Mouse (Mus musculus) liver, postnatal 0 days (tissue): ENCODE data around the gene Gabpb2.

Experiments used
- CTCF ChIP-seq: sonication (generic); IDR thresholded peaks from 2 replicates; pipeline ENCODE4 v1.5.1; 2016; ENCODE audit warnings: antibody characterized with exemption, low read depth
- EP300 ChIP-seq: IDR thresholded peaks from 2 replicates; pipeline ENCODE4 v1.6.1; 2016; ENCODE audit warnings: antibody characterized with exemption, low read depth, mild to moderate bottlenecking

DNA sequence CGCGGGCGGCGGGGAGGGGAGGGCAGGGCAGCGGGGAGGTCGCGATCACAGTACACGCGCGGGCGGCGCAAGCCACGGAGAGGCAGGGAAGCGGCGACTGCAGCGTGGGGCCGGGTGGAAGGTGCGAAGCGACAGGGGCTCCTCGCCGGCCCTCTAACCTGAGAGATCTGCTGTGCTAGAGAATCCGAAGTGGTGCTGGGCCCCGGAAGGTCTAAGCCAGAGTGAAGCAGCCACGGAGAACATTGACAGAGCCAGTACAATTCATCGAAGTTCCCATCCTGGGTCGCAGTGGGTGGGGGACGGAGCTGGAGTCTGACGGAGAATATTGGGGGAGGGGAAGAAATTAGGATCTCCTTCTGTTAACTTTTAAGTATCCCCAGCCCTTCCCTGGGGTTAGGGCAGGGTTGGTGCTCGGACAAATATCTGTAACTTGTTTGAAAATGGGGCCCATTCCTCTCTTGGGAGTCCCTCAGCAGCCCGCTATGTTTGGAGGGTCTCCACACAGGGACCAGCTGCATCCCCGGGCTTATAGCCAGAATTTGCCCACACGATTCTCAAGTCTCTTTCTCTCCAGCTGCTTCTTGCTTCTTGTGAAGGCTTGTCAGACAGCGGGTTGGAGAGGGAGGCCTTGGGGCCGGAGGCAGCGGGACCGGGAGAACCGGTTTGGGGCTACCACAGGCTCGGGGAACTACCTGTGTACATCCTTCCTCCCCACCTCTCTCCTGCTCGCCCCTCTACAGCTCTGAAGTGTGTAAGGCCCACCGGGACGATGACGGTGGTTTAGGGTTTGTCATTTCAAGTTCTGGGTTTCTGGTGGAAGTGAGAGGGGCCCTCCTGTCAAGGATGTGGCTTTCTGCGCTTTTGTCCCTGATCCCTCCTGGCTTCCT lies 11.4 kb upstream of the Gabpb2 start:
- TF ChIP-seq CTCF, result no peak
- no peak for TF ChIP-seq EP300
